Mouse (Mus musculus): ENCODE data around the gene Unc45b. TPM values are rescaled to one million over a fixed set of nuclear protein-coding genes. Genes with fewer than 3 reads are reported as not detected.
"Not testable (repeated sequence)": the region's sequence is repeated elsewhere in the genome, so short reads cannot be mapped to it uniquely, and the experiment has no call there.

Unc45b gene
- polyA plus RNA-seq, 1 experiment from 2014 or later = 1.4 TPM

DNA sequence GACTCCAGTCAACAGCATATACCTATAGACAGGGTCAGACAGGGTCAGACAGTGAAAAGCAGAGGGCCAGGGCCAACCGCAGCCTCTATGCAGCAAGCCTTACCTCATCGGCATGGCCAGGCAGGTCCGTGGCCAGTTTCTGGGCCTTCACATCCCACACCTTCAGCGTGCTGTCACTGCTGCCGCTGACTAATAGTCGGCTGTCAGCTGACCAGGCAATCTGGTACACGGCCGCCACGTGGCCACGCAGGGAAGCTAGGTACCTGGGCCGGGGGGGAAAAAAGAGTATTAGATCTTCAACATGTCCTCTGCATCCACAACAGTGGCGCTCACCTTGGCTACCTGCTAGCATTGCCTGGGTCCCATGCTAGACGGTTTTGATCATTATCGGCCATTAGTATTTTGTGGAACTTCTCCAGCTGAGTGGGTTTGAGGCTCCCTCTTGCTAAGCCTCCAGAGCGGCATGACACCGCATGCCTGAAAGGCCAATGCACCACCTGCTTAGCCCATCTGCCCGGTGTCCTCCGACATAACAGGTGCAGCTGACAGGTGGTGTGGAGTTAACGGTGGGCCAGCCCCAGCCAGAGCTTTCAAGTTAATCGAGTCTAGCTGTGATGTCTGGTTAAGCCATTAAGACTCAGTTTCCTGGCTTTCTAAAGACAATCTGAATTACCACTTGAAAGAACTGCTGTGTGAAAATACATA lies 8.6 kb upstream of the Unc45b start:
- Histone ChIP-seq H3K36me3 (peaks cover 72% of the 10 kb centered on the region), H3K9me3 (replicated peaks) (no peaks in the 10 kb centered on the region), H3K27me3 (no peaks in the 10 kb centered on the region), H3K9ac (no peak overlapping the region), H3K4me2 (replicated peaks) (no peak overlapping the region), H3K27ac (no peak overlapping the region), H3K4me1 (no peaks in the 10 kb centered on the region), H3K4me3 (no peak overlapping the region)
- WGBS = 91% methylated on average over 20 of the region's 20 CpGs
- ATAC-seq (ENCODE audit: low FRiP score) = no peak

DNA sequence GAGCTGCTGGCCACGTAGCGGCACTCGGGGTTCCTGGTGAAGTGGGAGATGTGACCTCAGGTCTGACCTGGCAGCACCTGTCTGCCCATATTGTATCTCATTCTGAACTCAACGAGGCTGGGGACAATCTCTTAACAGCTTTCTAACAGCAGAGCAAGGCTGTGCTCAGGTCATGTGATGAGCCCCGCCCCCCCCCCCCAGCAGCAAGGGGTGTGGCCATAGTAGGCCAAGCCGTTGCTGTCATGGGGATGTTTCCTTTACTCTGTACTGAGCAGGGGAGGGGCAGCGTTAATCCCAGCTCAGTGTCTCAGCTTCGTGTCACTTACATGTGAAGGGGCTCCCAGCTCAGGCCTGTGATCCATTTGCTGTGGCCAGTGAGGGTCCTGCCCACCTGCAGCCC lies 5.4 kb upstream of the Unc45b start:
- Histone ChIP-seq H3K9me3 (replicated peaks) (no peaks in the 10 kb centered on the region), H3K36me3 (peaks cover 61% of the 10 kb centered on the region), H3K4me3 (no peak overlapping the region), H3K27me3 (no peaks in the 10 kb centered on the region), H3K9ac (no peak overlapping the region), H3K4me1 (peaks cover 7% of the 10 kb centered on the region), H3K27ac (no peak overlapping the region), H3K4me2 (replicated peaks) (no peak overlapping the region)
- ATAC-seq (ENCODE audit: low FRiP score) = no peak
- whole genome bisulfite sequencing = 73% methylated on average over 8 of the region's 8 CpGs

DNA sequence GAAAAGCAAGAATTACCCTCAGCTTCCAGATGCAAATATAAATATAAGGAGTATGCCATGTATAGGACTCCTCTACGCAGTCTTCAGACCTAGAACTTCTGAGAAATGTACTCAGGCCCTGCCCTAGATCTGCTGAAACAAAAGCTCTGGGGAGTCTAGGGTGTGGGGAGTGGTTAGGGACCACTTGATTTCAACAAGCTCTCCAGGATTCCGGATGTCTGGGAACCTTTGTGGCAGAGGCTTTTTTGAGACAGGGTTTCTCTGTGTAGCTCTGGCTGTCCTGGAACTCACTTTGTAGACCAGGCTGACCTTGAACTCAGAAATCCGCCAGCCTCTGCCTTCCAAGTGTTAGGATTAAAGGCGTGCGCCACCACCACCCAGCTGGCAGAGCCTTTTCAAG lies 4.5 kb upstream of the Unc45b start:
- Histone ChIP-seq H3K4me3 (no peak overlapping the region), H3K36me3 (peaks cover 52% of the 10 kb centered on the region), H3K27me3 (no peaks in the 10 kb centered on the region; the same call in 1 of the 2 replicates)

DNA sequence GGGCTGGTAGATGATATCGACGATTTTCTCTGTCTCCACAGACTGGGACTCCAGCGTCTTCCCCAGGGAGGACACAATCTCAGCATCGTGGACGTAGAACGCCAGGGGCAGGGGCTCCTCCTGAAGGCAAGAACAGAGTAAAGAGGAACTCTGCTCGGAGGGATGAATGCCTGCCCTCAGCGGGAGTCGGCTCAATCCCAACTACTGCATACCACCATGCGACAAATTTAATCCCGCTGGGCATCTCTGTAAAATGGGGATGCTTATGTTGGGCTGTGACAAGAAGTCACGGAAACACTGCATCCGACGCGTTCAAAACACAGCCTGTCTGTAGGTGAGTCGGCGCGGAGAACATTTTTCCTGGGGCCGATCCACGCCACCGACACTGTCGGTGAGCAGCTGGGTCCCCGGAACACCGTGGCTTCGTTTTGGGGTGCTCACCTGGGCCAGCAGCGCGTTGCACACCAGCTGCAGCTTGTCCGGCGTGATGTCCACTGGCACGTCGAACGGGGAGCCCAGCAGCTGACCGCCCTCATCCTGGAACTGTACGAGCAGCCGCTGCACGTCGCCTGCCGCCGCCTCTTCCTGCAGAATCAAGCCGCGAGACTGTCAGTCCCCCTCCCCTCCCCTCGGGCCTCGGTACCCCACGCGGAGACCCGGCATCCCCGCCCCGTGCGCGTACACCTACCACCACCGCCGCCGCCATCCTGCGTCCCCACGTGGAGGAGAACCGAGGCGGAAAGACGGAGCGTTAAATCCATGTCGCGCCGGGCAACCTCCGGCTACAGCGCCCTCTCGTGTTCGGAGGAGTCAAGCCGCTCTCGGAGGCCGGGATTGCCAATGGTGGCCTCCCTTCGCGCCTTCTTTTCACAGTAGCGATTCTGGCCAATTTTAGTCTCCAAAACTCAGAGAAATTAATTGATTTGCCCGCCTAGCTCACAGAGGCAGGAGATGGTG lies 2.4 kb upstream of the Unc45b start, which contains the start of gene Nle1:
TSS of gene Nle1 (minus strand) at position 761 of the 957 bp plus-strand sequence.
- Histone ChIP-seq H3K9ac (peak within 1 kb of the TSS; percentile 85), H3K27me3 (peaks cover 9% of the 10 kb centered on the region), H3K4me3 (peak within 1 kb of the TSS; percentile 82), H3K9me3 (replicated peaks) (no peaks in the 10 kb centered on the region), H3K4me1 (peaks cover 7% of the 10 kb centered on the region), H3K4me2 (replicated peaks) (peak within 1 kb of the TSS; percentile 77), H3K27ac (no peak within 1 kb of the TSS), H3K36me3 (peaks cover 31% of the 10 kb centered on the region)
- ATAC-seq (ENCODE audit: low FRiP score) = peak; percentile 76
- WGBS = 1% methylated on average over 71 of the region's 73 CpGs

More for the DNA sequence above, 4.5 kb upstream of the Unc45b start:
- WGBS = 88% methylated on average over 5 of the region's 5 CpGs
- peaks cover 7% of the 10 kb centered on the region for H3K4me1 ChIP-seq
- ATAC-seq (ENCODE audit: low FRiP score) = no peak
- no peak overlapping the region for H3K27ac ChIP-seq
- no peak overlapping the region for H3K4me2 ChIP-seq (replicated peaks)
- no peaks in the 10 kb centered on the region for H3K9me3 ChIP-seq (replicated peaks)
- H3K9ac ChIP-seq = no peak overlapping the region

DNA sequence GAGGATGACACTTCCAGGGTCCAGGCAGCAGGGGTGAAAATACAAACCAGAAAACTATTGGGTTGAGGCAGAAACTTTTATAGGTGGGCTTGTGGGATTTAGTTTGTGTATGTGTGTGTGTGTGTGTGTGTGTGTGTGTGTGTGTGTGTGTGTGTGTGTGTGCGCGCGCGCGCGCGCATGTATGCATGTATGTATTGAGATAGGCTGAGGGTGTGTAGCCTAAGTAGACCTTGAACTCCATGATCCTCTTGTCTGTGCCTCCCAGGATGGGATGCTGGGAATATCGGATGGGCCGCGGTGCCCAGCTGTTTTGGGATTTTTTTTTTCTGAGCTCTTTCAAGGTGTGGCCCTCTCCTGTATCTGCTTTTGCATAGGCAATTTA lies 1.8 kb upstream of the Unc45b start:
- ATAC-seq (ENCODE audit: low FRiP score) = no peak
- Histone ChIP-seq H3K4me3 (peak overlapping the region; percentile 82; the same call in 1 of the 2 replicates), H3K27me3 (peaks cover 14% of the 10 kb centered on the region), H3K4me1 (peaks cover 7% of the 10 kb centered on the region), H3K27ac (no peak overlapping the region), H3K9ac (peak overlapping the region; percentile 85; the same call in 1 of the 2 replicates), H3K4me2 (replicated peaks) (peak overlapping the region; percentile 77), H3K9me3 (replicated peaks) (no peaks in the 10 kb centered on the region), H3K36me3 (peaks cover 24% of the 10 kb centered on the region)
- 83% methylated on average over 3 of the region's 10 CpGs for WGBS

DNA sequence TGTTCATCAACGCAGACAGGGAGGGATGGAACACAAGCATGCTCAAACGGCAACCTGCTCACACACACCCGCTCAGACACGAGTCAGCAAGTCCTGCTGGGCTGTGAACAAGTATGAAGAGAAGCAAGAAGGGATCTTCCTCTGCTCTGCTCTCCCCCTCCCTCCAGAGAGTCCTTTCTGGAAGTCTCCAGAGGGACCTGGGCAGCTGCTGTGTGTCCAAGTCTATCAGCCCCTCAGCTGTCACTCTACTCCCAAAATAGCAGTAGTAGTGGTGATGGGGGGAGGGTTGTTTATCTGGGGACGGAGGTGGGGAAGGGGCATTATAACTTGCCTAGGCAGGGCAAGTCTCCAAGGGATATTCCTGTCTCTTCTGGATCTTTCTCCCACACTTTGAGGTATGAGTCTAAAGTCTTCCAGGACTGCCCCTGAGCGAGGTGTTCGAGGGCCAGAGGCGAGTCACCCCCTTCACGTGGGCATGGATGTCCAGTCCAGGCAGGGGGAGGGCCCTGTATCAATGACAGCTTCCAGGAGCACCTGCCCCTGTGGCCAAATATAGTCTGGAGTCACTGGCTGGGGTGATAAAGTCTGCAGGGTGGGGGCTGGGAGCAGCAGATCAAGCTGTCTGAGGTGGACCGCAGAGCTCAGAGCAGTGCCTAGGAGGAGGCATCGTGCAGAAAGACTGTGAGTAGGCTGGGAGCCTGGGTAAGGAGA lies 484 bp downstream of the Unc45b start:
- H3K27ac ChIP-seq = no peak overlapping the region
- peaks cover 7% of the 10 kb centered on the region for H3K4me1 ChIP-seq
- H3K9me3 ChIP-seq (replicated peaks) = no peaks in the 10 kb centered on the region
- WGBS = 83% methylated on average over 11 of the region's 11 CpGs
- no peak overlapping the region for H3K4me3 ChIP-seq
- no peak overlapping the region for H3K4me2 ChIP-seq (replicated peaks)
- no peak for ATAC-seq (ENCODE audit: low FRiP score)
- no peak overlapping the region for H3K9ac ChIP-seq
- H3K27me3 ChIP-seq = peaks cover 21% of the 10 kb centered on the region
- H3K36me3 ChIP-seq = peaks cover 3% of the 10 kb centered on the region; the same call in 1 of the 2 replicates

DNA sequence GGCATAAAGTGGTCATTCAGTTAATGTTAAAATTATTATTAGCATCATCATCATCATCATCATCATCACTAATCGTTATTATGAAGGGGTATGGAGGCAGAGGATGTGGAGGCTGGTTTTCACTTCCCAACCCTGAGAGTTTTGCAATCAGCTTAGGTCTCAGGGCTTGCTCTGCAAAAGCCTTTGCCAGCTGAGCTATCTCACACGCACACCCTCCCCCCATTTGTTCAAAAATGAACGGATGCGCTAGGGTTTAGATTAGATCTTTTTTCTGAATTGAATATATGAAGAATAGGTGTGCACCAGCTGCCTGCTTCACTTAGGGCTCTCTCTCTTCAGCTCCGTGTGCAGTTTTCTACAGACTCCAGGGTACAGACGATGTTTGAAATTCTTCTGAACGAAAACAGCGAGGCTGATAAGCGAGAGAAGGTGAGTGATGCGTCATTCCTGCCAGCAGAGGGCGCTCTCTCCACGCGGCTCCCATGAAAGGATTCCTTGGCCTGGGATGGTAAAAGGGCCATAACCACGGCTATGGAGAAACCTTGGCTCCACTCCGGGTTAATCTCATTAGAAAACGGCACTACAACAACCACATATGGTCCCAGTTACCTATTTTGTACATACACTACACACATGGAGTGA lies 4.5 kb downstream of the Unc45b start:
- H3K27me3 ChIP-seq = peaks cover 27% of the 10 kb centered on the region
- no peak overlapping the region for H3K4me3 ChIP-seq
- ATAC-seq (ENCODE audit: low FRiP score) = 0 out of 2 replicates have a peak, but pooled peaks have one; percentile 54
- H3K27ac ChIP-seq = no peak overlapping the region
- H3K4me2 ChIP-seq (replicated peaks) = peak overlapping the region; percentile 49
- no peaks in the 10 kb centered on the region for H3K4me1 ChIP-seq
- no peaks in the 10 kb centered on the region for H3K36me3 ChIP-seq
- no peaks in the 10 kb centered on the region for H3K9me3 ChIP-seq (replicated peaks)
- no peak overlapping the region for H3K9ac ChIP-seq
- 9% methylated on average over 16 of the region's 16 CpGs for WGBS

DNA sequence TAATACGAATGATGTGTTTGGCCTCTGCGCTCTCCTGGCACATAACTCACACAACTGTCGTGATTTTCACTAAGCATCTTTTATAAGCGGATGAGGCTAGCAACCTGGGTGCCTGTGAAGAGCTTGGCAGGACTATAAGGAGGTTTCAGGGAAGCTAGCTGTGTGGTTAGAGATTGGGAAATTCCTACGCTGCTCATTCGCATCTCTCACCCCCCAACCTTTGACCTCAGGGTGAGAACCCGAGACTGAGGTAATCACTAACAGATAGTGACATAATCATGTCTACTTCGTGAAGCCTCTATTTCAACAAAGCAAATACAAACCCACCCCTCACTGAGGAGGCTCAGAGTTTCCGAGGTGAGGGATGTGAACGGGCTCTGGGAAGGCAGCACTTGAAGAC lies 10.4 kb downstream of the Unc45b start:
- Histone ChIP-seq H3K27ac (no peak overlapping the region), H3K27me3 (peaks cover 21% of the 10 kb centered on the region), H3K9me3 (replicated peaks) (no peaks in the 10 kb centered on the region), H3K4me1 (no peaks in the 10 kb centered on the region), H3K4me3 (no peak overlapping the region), H3K4me2 (replicated peaks) (no peak overlapping the region), H3K36me3 (no peaks in the 10 kb centered on the region), H3K9ac (no peak overlapping the region)
- ATAC-seq (ENCODE audit: low FRiP score) = no peak
- WGBS = 68% methylated on average over 10 of the region's 10 CpGs

DNA sequence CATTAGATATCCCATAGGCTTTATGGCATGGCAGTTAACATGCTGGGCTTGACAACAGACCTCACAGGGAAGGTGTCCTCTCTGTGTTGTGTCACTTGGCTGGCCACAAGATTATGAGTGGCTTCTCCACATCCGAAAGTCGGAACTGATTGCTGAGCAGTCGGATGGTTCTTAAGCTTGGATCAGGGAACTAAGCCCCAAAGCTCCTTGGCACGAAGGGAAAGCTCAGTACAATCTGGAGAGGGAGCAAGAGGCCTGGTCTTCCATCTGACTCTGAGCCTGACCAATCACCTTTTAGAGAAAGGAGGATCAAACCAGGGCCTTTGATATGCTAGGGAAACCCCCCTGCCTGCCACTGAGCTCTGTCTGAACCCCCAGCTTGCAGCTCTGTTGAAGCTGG lies 11.3 kb downstream of the Unc45b start:
- no peaks in the 10 kb centered on the region for H3K9me3 ChIP-seq (replicated peaks)
- H3K4me1 ChIP-seq = no peaks in the 10 kb centered on the region
- no peak overlapping the region for H3K4me2 ChIP-seq (replicated peaks)
- H3K27ac ChIP-seq = no peak overlapping the region
- WGBS = 77% methylated on average over 4 of the region's 4 CpGs
- H3K9ac ChIP-seq = no peak overlapping the region
- no peak overlapping the region for H3K4me3 ChIP-seq
- ATAC-seq (ENCODE audit: low FRiP score) = no peak
- peaks cover 30% of the 10 kb centered on the region for H3K27me3 ChIP-seq
- H3K36me3 ChIP-seq = no peaks in the 10 kb centered on the region

DNA sequence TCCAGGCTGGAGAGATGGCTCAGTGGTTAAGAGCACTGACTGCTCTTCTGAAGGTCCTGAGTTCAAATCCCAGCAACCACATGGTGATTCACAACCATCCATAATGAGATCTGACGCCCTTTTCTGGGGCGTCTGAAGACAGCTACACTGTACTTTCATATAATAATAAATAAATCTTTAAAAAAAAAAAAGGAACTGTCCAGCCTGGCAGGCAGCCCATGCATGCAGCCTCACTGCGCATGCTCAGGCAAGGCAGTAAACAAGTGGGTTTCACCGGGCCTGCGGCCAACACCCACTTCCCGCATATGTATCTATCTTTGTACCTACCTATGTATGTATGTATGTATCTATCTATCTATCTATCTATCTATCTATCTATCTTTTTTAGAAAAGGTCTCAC lies 13.6 kb downstream of the Unc45b start:
- WGBS = 91% methylated on average over 6 of the region's 6 CpGs
- peaks cover 46% of the 10 kb centered on the region for H3K27me3 ChIP-seq
- not testable (repeated sequence) for H3K9ac ChIP-seq; ATAC-seq (ENCODE audit: low FRiP score); H3K4me2 ChIP-seq (replicated peaks); H3K4me3 ChIP-seq; H3K27ac ChIP-seq; H3K36me3 ChIP-seq; H3K4me1 ChIP-seq; H3K9me3 ChIP-seq (replicated peaks)

DNA sequence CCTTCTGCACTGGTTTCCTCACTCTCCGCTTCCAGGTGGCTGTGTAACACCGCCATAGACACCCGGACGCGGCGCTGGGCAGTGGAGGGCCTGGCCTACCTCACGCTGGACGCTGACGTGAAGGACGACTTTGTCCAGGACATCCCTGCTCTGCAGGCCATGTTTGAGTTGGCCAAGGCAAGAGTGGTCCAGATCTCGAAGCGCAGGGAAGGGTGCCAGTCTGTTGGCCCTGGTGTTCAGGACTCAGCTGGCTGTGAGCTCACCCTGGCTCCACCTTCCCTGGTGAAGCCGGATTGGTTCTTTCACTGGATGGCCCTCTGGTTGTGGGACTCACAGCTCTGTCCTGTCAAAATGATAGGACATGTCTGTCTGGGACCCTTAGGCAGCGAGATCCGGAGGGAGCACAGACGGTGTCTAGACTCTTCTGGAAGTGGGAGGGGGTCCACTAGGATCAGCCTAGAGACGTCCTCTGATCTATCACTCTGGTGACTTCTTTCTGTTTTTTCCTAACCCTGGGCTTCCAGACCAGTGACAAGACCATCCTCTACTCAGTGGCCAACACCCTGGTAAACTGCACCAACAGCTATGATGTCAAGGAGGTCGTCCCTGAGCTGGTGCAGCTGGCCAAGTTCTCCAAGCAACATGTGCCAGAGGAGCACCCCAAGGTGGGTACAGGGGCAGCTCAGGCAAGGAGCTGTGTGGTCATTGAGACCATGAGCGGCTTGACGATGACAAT lies 18.7 kb downstream of the Unc45b start:
- no peak for ATAC-seq (ENCODE audit: low FRiP score)
- Histone ChIP-seq H3K4me1 (peaks cover 10% of the 10 kb centered on the region), H3K36me3 (no peaks in the 10 kb centered on the region), H3K4me2 (replicated peaks) (no peak overlapping the region), H3K4me3 (no peak overlapping the region), H3K27ac (no peak overlapping the region), H3K9me3 (replicated peaks) (no peaks in the 10 kb centered on the region), H3K27me3 (peaks cover 65% of the 10 kb centered on the region), H3K9ac (no peak overlapping the region)
- WGBS = 33% methylated on average over 20 of the region's 20 CpGs
